Mouse (Mus musculus): ENCODE results near the gene Ltb4r1. TPM values are rescaled to one million over a fixed set of nuclear protein-coding genes. Genes with fewer than 3 reads are reported as not detected.
"Not testable (repeated sequence)": the region's sequence is repeated elsewhere in the genome, so short reads cannot be mapped to it uniquely, and the experiment has no call there.

Ltb4r1 gene
- polyA plus RNA-seq, 1 experiment from 2014 or later, result 0.30 TPM

DNA sequence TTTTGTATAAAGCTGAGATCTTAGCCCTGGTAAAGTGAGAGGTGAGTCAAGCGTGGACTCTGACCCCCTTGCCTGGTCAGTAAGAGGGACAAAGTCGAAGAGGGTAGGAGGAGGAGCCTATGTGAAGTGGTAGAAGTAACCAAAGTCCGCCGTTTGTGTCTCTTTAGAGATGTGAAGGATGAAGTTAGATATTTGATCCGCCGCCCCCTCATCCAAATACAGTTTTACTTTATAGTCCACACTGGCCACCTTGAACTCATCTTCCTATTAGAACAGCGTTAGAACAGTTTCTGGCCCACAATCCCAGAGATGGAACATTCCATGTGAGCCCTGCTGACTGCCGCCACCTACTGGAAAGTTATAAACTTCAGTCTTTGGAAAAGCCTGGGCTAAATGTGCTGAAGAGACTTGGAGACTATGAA lies 7.4 kb upstream of the Ltb4r1 start, which contains the start of gene Cideb:
Cideb (minus strand) TSS at position 96 of the 422 bp plus-strand sequence.
- Histone ChIP-seq H3K27ac (replicated peaks) (no peak within 1 kb of the TSS), H3K4me1 (peaks cover 31% of the 10 kb centered on the region), H3K4me3 (no peak within 1 kb of the TSS), H3K36me3 (peaks cover 35% of the 10 kb centered on the region), H3K9me3 (replicated peaks) (no peaks in the 10 kb centered on the region), H3K27me3 (ENCODE audit: low read depth, poor library complexity, severe bottlenecking) (peaks cover 32% of the 10 kb centered on the region)
- 23% methylated on average over 8 of the region's 8 CpGs for WGBS
- peak; percentile 44 for DNase-seq (ENCODE audit: low spot score)

DNA sequence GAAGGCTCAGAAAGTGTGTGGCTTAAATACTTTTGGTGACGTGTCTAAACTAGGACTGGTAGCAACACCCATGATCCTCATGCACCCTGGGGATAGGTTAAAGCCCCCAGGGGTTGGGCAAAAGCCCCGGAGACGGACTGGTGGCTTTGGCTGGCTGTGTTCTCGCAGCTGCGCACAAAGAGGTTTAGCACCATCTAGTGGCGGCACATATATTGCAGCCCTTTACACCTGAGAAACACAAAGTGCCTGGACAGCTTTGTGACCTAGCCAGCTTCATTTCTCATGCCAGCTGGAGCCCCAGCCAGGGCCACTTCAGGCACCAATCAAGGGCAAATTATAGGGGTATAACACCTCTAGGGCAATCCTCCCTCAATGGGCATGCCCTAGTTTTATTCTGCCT lies 5.6 kb upstream of the Ltb4r1 start:
- H3K9me3 ChIP-seq (replicated peaks); H3K27ac ChIP-seq (replicated peaks): not testable (repeated sequence)
- peaks cover 31% of the 10 kb centered on the region for H3K4me1 ChIP-seq
- peak; percentile 86 for DNase-seq (ENCODE audit: low spot score)
- 1% methylated on average over 6 of the region's 6 CpGs for WGBS
- peak overlapping the region; percentile 34 for H3K4me3 ChIP-seq
- H3K36me3 ChIP-seq, result peaks cover 17% of the 10 kb centered on the region
- H3K27me3 ChIP-seq (ENCODE audit: low read depth, poor library complexity, severe bottlenecking), result peaks cover 50% of the 10 kb centered on the region

DNA sequence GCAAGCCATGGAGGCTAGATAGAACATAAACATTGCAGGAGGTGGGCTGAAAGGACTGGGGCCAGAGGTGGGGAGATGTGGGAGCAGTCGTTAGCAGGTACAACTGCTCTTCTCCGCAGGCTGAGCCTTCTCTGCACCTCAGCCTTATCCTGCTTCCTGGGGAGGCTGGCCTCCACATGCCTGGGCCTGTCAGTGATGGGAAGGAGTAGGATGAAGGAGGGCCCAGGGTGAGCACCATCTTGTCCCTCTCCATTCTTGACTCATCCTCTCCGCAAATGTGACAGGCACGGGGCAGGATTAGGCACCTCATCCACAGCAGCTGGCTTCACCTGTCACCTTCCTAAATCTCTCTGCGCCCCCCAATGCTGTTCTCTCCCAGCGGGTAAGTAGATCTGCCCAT lies 4.6 kb upstream of the Ltb4r1 start, which contains the start of gene Ltb4r2:
Ltb4r2 (plus strand) TSS at position 266 of the 400 bp plus-strand sequence.
- Histone ChIP-seq H3K36me3 (peaks cover 7% of the 10 kb centered on the region), H3K4me3 (peak within 1 kb of the TSS; percentile 69), H3K27ac (replicated peaks) (peak within 1 kb of the TSS; percentile 81), H3K27me3 (ENCODE audit: low read depth, poor library complexity, severe bottlenecking) (peaks cover 60% of the 10 kb centered on the region), H3K4me1 (peaks cover 31% of the 10 kb centered on the region), H3K9me3 (replicated peaks) (no peaks in the 10 kb centered on the region)
- 76% methylated on average over 6 of the region's 6 CpGs for WGBS
- no peak for DNase-seq (ENCODE audit: low spot score)

DNA sequence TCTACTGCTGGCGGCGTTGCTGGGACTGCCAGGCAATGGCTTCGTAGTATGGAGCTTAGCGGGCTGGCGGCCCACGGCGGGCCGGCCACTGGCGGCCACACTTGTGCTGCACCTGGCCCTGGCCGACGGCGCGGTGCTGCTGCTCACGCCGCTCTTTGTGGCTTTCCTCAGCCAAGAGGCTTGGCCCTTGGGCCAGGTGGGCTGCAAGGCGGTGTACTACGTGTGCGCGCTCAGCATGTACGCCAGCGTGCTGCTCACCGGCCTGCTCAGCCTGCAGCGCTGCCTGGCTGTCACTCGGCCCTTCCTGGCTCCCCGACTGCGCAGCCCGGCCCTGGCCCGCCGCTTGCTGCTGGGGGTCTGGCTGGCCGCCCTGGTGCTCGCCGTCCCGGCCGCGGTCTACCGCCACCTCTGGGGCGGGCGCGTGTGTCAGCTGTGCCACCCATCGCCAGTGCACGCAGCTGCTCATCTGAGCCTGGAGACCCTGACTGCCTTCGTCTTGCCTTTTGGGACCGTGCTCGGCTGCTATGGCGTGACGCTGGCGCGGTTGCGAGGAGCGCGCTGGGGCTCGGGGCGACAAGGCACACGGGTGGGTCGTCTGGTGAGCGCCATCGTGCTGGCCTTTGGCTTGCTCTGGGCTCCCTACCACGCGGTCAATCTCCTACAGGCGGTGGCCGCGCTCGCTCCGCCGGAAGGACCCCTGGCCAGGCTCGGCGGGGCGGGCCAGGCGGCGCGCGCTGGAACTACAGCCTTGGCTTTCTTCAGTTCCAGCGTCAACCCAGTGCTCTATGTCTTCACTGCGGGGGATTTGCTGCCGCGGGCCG lies 3.6 kb upstream of the Ltb4r1 start:
- WGBS, result under 1% methylated on average over 77 of the region's 77 CpGs
- Histone ChIP-seq H3K4me3 (peak overlapping the region; percentile 69), H3K36me3 (no peaks in the 10 kb centered on the region), H3K27ac (replicated peaks) (peak overlapping the region; percentile 81), H3K4me1 (peaks cover 31% of the 10 kb centered on the region), H3K27me3 (ENCODE audit: low read depth, poor library complexity, severe bottlenecking) (peaks cover 70% of the 10 kb centered on the region), H3K9me3 (replicated peaks) (no peaks in the 10 kb centered on the region)
- peak; percentile 73 for DNase-seq (ENCODE audit: low spot score)

DNA sequence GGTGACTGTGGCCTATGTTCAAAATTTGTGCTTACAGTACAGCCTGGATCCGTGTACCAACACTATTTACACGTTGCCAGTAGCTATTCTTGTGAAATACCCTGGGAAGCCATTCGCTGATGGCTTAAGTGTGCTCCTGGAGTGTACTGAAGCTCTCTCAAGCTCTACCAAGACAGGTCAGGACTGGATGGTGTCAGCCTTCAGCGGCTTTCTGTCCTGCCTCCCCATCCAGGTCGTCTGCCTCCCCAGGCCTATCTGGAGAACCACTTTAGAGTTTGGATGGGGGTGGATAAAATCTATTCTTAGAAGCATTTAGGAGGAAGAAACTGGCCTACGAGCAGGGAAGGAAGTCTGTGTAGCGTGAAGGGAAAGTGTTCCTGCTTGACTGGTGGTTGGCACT lies 2.6 kb upstream of the Ltb4r1 start:
- Histone ChIP-seq H3K9me3 (replicated peaks) (no peaks in the 10 kb centered on the region), H3K4me1 (peaks cover 39% of the 10 kb centered on the region), H3K36me3 (no peaks in the 10 kb centered on the region), H3K27ac (replicated peaks) (no peak overlapping the region), H3K4me3 (no peak overlapping the region), H3K27me3 (ENCODE audit: low read depth, poor library complexity, severe bottlenecking) (peaks cover 80% of the 10 kb centered on the region)
- DNase-seq (ENCODE audit: low spot score), result no peak
- WGBS, result 63% methylated on average over 7 of the region's 7 CpGs

DNA sequence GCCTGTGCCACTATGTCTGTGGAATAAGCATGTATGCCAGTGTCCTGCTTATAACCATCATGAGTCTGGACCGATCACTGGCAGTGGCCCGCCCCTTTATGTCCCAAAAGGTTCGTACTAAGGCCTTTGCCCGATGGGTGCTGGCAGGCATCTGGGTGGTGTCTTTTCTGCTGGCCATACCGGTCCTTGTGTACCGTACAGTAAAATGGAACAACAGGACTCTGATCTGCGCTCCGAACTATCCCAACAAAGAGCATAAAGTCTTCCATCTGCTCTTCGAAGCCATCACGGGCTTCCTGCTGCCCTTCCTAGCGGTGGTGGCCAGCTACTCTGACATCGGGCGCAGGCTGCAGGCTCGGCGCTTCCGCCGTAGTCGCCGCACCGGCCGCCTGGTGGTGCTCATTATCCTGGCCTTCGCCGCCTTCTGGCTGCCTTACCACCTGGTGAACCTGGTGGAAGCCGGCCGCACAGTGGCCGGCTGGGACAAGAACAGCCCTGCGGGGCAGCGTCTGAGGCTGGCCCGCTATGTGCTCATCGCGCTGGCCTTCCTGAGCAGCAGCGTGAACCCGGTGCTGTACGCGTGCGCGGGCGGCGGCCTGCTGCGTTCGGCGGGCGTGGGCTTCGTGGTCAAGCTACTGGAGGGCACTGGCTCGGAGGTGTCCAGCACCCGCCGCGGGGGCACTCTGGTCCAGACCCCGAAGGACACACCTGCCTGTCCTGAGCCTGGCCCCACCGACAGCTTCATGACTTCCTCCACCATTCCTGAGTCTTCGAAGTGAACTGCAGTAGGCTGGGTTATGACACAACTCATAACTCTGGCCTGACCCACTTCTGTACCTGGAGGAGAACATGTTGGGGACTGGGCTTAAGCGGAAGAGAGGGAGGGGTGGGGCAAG lies 2.0 kb downstream of the Ltb4r1 start:
- WGBS, result 13% methylated on average over 52 of the region's 52 CpGs
- no peaks in the 10 kb centered on the region for H3K9me3 ChIP-seq (replicated peaks)
- H3K27ac ChIP-seq (replicated peaks), result peak overlapping the region; percentile 67
- DNase-seq (ENCODE audit: low spot score), result peak; percentile 71
- peaks cover 14% of the 10 kb centered on the region for H3K4me1 ChIP-seq
- H3K36me3 ChIP-seq, result no peaks in the 10 kb centered on the region
- H3K27me3 ChIP-seq (ENCODE audit: low read depth, poor library complexity, severe bottlenecking), result peaks cover 77% of the 10 kb centered on the region
- H3K4me3 ChIP-seq, result peak overlapping the region; percentile 58

DNA sequence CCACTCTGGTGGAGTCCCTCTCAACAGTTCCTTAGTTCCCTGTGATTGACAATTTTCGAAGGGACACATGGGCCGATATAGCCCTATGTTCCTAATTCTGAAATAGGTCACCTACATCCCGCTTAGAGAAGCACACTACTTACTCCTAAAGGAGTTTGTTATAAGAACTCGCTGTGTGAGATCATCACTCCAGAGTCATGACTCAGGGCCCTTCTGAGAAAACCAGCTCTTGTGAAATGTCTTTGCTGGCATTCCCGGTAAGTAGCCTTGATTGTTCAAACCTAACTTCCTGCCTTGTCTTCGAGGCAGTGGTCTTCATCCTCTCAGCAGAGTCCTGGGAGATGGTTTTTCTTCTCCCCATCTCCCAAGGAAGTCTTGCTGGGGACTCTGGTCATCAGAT lies 2.8 kb downstream of the Ltb4r1 start:
- Histone ChIP-seq H3K4me1 (peaks cover 11% of the 10 kb centered on the region), H3K4me3 (no peak overlapping the region), H3K27me3 (ENCODE audit: low read depth, poor library complexity, severe bottlenecking) (peaks cover 73% of the 10 kb centered on the region), H3K9me3 (replicated peaks) (no peaks in the 10 kb centered on the region), H3K36me3 (no peaks in the 10 kb centered on the region), H3K27ac (replicated peaks) (no peak overlapping the region)
- DNase-seq (ENCODE audit: low spot score), result no peak
- 84% methylated on average over 6 of the region's 6 CpGs for WGBS

DNA sequence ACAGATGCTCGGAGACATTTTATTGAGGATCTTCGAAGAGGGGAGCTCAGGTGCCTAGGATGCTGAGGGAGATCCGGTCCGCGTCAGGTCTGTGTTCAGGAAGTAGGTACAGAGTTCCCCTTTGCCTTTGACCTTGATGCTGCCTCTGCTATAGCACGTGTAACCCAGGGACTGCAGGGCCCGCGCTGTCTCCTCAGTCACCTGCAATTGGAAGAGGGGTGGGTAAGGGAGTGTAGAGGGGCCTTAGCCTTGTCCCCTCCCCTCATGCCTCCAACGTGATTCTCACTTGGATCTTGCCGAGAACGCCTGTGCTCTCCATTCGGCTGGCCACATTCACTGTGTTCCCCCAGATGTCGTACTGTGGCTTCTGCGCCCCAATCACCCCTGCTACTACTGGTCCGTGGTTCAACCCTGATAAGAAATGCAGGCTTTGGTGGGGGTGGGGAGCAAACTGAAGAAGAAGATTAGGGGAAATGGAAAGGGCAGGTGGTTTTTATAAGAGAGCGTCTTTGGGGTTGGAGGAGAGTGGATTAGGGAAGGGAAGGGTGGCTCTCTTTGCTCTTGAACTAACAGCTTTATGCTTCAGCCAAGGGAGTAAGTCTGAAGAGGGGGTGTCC lies 3.4 kb downstream of the Ltb4r1 start:
- H3K9me3 ChIP-seq (replicated peaks), result no peaks in the 10 kb centered on the region
- H3K27ac ChIP-seq (replicated peaks), result no peak overlapping the region
- H3K4me1 ChIP-seq, result peaks cover 11% of the 10 kb centered on the region
- H3K36me3 ChIP-seq, result no peaks in the 10 kb centered on the region
- no peak for DNase-seq (ENCODE audit: low spot score)
- no peak overlapping the region for H3K4me3 ChIP-seq
- H3K27me3 ChIP-seq (ENCODE audit: low read depth, poor library complexity, severe bottlenecking), result peaks cover 70% of the 10 kb centered on the region
- WGBS, result 75% methylated on average over 16 of the region's 16 CpGs

DNA sequence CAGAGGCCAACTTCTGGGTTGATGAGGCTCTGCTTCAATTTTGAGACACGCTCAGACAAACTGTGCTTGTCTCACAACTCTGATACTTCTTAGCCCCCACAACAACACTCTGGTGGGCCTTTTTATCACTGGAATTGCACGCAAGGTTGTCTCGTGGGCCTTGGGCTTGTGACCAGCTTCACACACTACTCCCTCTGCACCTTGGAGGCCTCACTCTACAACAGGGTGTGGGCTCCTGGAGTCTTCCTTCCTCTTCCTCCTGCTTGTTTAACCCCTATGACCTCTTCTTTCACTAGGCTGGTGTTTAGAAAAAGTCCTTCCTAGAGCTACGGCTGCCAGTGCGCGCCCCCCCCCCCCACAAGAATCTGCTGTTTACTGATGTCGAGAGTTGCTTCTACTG lies 10.9 kb downstream of the Ltb4r1 start:
- Histone ChIP-seq H3K9me3 (replicated peaks) (no peaks in the 10 kb centered on the region), H3K4me3 (no peak overlapping the region), H3K36me3 (no peaks in the 10 kb centered on the region), H3K4me1 (peaks cover 12% of the 10 kb centered on the region; the same call in 1 of the 2 replicates), H3K27ac (replicated peaks) (no peak overlapping the region), H3K27me3 (ENCODE audit: low read depth, poor library complexity, severe bottlenecking) (peaks cover 48% of the 10 kb centered on the region)
- WGBS, result 62% methylated on average over 7 of the region's 7 CpGs
- no peak for DNase-seq (ENCODE audit: low spot score)

DNA sequence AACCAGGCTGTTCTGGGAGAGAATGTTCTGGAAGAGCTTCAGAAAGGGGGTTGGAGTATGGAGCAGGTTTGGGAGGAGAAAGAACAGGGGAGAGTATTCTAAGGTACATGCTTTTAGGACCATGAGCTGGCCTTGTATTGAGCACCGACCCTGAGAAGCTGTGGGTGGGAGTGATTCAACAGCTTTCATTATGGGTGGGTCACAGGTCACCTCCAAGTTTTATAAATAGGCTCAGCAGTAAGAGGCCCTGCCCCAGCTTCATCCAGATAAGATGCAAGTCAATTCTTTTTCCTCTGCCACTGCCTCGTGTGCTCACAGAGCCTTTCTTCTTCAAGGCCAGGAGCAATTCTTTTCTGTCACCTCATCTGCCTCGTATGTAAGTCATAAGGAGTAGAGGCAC lies 11.4 kb downstream of the Ltb4r1 start:
- Histone ChIP-seq H3K9me3 (replicated peaks) (no peaks in the 10 kb centered on the region), H3K27ac (replicated peaks) (no peak overlapping the region), H3K4me3 (no peak overlapping the region), H3K36me3 (no peaks in the 10 kb centered on the region), H3K4me1 (peaks cover 14% of the 10 kb centered on the region; the same call in 1 of the 2 replicates), H3K27me3 (ENCODE audit: low read depth, poor library complexity, severe bottlenecking) (peaks cover 53% of the 10 kb centered on the region)
- 56% methylated on average over 3 of the region's 3 CpGs for WGBS
- DNase-seq (ENCODE audit: low spot score), result no peak

DNA sequence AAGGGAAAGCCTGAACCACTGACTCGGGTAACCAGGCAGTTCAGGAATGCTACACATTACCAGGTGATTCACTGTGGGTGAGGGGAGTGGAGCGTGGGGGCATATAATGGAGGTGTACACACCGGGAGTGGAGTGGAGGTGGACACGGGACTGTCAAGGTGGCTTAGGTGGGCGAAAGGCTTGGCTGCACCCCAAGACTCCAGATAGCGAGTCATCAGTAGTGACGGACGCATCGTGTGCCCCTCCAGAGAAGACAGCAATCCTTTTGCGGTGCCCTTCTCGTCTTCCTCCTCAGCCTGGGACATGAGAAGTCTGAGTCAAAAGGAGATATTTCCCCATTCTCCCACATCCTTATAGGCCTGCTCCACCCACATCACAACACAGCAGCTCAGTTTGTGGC lies 12.0 kb downstream of the Ltb4r1 start:
- no peak for DNase-seq (ENCODE audit: low spot score)

DNA sequence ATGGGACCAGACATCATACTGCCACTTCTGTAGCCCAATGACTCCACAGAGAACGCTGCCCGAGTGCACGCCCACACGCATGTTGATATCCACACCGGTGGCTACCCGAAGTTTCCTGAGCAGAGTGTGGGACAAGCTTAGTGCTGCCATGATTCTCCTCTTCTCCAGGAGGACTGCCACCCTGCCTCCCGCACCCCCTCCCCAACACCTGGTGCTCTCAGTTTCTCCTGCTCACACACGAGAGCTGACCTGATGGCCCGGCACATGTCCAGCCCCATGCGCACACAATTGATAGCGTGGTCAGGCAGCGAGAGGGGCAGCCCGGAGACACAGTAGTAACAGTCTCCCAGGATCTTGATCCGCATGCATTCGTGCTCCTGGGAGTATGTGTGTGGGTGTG lies 12.9 kb downstream of the Ltb4r1 start:
- H3K4me3 ChIP-seq, result no peak overlapping the region
- DNase-seq (ENCODE audit: low spot score), result no peak
- no peak overlapping the region for H3K27ac ChIP-seq (replicated peaks)
- no peaks in the 10 kb centered on the region for H3K9me3 ChIP-seq (replicated peaks)
- H3K36me3 ChIP-seq, result no peaks in the 10 kb centered on the region
- 90% methylated on average over 15 of the region's 15 CpGs for WGBS
- peaks cover 63% of the 10 kb centered on the region for H3K27me3 ChIP-seq (ENCODE audit: low read depth, poor library complexity, severe bottlenecking)
- peaks cover 24% of the 10 kb centered on the region for H3K4me1 ChIP-seq

More for the DNA sequence above, 12.0 kb downstream of the Ltb4r1 start:
- no peak overlapping the region for H3K4me3 ChIP-seq
- H3K36me3 ChIP-seq, result no peaks in the 10 kb centered on the region
- peaks cover 16% of the 10 kb centered on the region for H3K4me1 ChIP-seq
- 86% methylated on average over 11 of the region's 11 CpGs for WGBS
- H3K27me3 ChIP-seq (ENCODE audit: low read depth, poor library complexity, severe bottlenecking), result peaks cover 59% of the 10 kb centered on the region
- no peaks in the 10 kb centered on the region for H3K9me3 ChIP-seq (replicated peaks)
- H3K27ac ChIP-seq (replicated peaks), result no peak overlapping the region
